Mouse (Mus musculus) mesoderm, embryonic 11.5 days (tissue): ENCODE results near the gene Glipr2.

Experiments
- DNase-seq: peaks from one replicate; pipeline ENCODE4 v3.0.0-alpha.2; 2012; ENCODE audit warnings: low read depth, low spot score

Gene Glipr2

DNA sequence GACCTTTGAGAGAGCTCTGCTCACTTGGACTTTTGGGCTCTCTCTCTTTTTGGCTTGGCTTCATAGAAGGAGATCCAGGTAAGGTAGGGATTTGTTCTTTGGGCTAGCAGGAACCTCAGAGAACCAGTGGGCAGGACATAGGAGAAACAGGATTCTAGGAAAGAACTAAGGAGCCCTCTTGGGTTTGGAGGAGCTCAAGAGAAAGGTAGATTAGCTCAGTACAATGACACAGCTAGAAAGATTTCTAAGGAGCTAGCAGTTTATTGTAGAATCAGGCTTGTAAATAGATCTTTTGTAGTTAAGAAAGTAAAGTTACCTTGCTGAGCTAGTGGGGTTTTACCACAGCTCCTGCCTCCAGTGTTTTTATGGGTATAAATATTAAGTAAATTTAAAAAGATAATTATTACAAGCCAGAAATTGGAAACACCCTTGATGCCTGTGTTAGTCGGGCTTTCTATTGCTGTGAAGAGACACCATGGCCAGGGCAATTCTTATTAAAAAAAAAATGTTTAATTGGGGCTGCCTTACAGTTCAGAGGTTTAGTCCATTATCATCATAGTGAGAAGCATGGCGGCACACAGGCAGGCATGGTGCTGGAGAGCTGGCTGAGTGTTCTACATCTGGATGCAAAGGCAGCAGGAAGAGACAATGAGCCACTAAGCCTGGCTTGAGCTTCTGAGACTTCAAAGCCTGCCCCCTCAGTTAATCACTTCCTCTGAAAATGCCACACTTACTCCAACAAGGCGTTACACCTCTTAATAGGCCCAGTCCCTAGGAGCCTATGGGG is 47.6 kb downstream of the Glipr2 start:
- no peak for DNase-seq

DNA sequence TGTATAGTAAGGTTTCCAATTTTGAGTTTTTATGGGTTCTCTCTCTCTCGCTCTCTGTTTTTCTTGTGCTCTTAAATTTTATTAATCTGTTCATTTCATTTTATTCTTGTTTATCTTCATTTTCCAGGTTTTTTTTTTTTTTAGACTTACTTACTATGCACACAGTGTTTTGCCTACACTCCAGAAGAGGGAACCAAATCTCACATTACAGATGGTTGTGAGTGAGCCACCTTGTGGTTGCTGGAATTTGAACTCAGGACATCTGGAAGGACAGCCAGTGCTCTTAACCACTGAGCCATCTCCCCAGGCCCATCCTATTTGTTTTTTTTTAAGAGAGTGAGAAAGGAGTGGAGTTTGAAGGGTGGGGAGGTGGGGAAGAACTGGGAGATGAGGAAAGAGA is 53.0 kb downstream of the Glipr2 start:
- DNase-seq, result no peak

DNA sequence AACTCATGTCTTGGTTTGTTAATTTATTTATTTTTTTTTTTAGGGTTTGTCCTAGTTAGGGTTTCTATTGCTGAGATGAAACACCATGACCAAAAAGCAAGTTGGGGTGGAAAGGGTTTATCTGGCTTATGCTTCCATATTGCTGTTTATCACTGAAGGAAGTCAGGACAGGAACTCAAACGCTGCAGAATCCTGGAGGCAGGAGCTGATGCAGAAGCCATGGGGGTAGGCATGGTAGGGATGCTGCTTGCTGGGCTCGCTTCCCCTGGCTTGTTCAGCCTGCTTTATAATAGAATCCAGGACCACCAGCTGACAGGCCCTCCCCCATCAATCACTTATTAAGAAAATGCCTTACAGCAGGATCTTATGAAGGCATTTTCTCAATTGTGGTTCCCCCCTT is 53.7 kb downstream of the Glipr2 start:
- DNase-seq, result no peak

DNA sequence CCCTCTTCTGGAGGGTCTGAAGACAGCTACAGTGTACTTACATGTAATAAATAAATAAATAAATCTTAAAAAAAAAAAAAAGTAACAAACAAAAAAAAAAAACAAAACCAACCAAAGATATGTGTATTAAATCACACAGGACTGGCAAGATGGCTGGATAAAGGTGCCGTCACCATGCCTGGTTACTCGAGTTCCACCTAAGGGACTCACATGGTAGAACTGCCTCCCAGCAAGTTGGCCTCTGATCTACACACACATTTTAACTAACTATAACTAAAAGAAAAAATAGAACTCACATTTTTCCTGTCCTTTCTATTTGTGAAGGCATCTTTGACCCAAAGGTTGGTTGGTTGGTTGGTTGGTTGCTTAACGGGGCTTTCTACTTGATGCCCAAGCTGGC is 54.6 kb downstream of the Glipr2 start:
- no peak for DNase-seq

DNA sequence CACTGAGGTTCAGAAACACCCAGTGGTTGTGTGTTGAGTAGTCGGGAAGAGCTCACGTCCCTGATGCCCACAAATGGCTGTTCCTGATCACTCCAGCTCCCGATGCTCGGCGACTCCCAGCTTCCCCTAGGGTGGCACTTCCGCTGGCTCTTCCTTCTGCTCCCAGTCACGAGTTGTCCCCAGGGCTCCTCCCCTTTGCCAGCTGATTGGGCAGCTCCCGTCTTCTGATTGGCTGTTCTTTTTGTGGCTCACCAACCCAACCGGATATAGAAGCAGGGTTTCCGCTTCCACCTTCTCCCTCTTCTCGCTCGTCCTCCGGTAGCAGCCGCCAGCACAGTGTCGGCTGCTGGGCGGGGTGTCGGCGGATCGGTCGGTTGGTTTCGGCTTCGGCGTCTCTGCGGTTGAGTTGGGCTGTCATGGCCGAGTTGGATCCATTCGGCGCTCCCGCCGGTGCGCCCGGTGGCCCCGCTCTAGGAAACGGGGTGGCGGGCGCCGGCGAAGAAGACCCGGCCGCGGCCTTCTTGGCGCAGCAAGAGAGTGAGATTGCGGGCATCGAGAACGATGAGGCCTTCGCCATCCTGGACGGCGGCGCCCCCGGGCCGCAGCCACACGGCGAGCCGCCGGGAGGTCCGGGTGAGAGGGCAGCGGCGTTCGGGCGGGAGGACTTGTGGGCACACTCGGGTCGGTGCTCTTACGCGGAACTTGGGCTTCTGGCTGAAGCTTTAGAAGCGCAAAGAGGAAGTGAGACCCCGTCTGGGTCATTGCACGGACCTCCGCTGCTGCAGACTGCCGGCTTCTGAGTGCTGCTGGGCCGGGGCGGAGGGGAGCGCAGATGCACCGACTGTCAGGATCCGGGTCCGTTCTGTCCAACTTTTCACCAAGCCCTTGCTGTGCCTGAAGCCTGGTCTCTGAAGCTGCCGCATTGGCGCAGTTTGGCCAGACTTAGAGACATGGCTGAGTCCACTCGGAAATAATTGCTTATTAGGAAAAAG is 55.5 kb downstream of the Glipr2 start:
- DNase-seq, result peak; percentile 96

DNA sequence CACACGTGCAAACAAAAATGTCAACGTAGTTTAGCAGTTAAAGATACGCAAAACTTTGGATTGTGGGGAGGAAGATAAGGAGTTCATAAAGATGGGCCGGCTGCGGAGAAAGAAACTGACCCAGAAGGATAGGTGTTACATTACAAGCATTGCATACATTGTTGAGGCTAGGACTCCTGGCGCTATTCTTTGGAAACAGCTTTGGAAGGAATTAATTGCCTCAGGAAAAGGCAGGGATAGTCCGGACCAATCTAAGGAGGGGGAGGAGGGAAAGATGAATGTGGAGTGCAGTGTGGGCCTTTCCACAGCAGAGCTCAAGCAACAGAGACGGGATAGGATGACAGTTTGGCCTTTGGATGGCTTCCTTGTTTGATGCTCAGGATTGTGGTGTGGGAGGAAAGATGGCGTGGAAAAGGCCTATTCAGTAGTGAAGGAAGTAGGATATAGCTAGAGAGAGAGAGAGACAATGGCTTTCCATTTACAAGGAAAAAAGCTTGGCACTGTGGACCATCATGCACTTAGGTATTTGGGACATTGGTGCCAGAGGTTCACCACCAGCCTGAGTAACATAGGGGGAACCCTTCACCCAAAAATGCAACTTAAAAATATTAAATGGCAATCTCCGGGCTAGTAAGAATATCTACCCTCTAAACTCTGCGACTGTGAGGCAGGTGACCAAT is 56.3 kb downstream of the Glipr2 start:
- no peak for DNase-seq

DNA sequence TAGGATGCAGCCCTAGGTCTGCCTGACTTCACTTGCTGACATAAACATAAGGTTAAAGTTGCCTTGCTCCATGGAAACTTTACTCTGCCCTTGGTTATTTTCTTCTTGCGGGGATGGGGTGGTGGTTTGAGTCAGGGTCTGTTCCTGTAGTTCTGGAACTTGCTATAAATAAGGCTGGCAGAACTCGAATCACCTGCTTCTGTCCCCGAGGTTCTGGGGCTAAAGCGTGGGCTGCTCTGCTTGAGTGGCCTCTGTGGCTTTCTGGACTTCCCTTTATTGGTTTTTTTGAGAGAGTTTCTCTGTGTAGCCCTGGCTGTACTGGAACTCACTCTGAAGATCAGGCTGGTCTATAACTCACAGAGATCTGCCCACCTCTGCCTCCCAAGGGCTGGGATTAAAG is 58.9 kb downstream of the Glipr2 start:
- no peak for DNase-seq

DNA sequence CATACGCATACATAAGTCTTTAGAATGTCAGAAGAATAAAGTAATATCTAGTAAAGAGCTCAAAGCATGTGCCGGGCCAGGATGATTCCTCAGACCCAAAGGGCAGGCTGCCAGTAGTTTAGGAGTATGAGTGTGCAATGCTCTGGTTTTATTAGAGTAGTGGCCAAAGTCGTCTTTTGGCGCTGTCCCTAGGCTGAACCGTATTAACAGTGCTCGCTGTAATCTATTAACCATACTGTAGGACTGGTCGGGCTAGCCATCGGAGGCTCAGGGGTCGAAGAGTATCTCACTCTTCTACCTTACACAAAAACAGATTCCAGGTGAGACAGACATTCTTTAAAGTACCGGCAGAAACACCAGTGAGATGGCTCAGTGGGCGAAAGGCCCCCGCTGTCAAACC is 59.6 kb downstream of the Glipr2 start:
- DNase-seq, result no peak

DNA sequence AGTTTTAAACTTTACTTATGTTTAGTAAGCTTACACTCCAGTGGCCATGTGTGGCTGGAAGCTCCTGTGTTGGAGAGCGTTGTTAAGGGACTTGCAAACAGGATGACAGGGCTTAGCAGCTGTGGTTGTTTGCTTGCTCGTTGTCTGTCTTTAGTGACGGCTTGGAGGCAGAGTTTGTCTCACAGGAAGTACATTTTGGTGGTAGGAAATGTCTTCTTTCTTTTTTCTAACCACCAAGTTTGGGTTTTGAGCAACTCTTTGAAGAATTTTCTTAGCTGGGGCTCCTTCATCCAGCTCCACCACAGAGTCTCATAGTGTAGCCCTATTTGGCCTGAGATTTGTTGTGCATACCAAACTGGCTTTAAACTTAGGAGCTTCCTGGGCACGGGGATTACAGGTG is 65.1 kb downstream of the Glipr2 start:
- DNase-seq, result no peak

DNA sequence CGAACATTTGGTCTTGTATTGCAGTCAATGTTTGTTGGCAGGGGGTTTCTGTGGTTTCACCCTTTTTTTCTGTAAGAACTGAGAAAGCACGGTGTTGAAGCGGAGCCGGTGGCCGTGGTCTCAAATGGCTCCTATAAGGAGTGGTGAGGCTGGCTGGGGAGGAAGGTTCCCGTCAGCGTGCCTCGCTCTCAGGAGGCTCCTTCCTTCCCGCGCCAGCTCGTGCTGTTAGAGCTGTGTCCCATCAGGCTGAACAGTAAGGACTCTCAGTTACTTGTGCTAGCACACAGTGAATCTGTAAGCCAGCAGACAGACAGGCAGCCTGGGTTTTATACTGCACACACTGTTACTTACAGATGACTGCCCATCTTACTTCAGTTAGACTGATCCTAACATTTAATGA is 65.6 kb downstream of the Glipr2 start:
- DNase-seq, result no peak

DNA sequence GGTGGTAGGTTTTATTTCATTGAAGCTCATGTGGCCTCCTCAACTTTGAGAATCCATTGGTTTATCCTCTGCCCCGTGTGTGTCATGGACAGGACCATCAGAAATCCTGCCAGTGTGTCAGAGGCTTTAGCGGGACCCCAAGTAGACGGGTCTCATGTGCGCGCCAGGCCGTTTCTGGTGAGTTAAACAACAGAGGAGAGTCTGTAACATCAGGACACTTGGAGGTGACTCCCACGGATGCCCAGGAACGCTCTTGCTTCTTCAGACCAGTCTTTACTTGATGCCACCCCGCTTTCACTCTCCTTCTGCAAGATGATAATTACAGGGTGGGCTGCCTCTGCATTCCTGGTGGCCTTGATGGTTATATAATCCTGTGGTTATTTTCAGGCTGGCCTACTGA is 66.5 kb downstream of the Glipr2 start:
- no peak for DNase-seq

DNA sequence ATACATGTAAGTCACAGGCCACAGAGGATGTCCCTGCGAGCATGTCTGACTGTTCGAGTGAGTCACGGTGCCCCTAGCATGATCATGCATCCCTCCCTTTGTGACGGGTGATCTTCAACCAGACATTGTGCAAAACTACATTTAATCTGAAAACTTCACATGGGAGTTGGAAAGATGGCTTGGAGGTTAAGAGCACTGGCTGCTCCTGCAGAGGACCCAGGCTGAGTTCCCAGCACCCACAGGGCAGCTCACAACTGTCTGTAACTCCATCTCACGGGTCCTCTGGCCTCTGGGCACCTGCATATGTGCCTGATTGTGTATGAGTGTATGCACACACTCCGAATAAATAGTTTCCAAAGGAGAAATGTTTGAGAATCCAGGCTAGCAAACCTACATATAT is 67.0 kb downstream of the Glipr2 start:
- DNase-seq, result no peak

DNA sequence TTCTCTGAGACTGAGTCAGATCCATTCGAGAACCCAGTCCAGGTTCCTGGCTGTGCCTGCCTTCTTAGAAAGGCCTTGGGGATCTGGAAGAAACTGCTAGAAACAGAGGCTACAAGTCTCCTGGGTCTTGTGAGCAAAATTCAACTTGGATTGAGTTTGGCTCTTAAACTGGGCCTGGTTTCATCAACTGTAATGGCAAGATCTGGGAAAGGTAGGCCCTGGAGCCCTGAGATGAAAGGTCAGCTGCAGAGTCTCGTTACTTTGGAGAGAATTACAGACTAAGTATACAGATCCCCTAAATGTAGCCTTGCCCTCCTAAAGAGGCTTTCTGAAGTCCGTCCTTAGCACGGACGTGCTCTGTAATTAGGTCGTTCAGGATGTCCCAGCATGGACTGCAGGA is 68.4 kb downstream of the Glipr2 start:
- DNase-seq, result no peak
